Mouse (Mus musculus) intestine, embryonic 15.5 days (tissue): ENCODE data around the gene Lrsam1. TPM values are rescaled to one million over a fixed set of nuclear protein-coding genes. Genes with fewer than 3 reads are reported as not detected.

ENCODE experiments used
- ATAC-seq: fragments of 200-750 bp; cut with Nextera tagmentation; 2 replicates; pipeline ENCODE4 v1.8.0; 2017; ENCODE audit warnings: moderate TSS enrichment, moderate library complexity
- H3K27ac ChIP-seq: fragments of 300-500 bp; sonication (generic); 2 replicates; pipeline ENCODE4 v1.5.1; 2015; ENCODE audit warnings: mild to moderate bottlenecking, inconsistent platforms
- H3K27me3 ChIP-seq: fragments of 300-500 bp; sonication (generic); replicated peaks from 2 replicates; pipeline ENCODE4 v1.6.1; 2015; ENCODE audit warnings: inconsistent platforms
- H3K36me3 ChIP-seq: fragments of 300-500 bp; sonication (generic); 2 replicates; pipeline ENCODE4 v1.6.1; 2015; ENCODE audit warnings: inconsistent platforms
- H3K4me1 ChIP-seq: fragments of 300-500 bp; sonication (generic); replicated peaks from 2 replicates; pipeline ENCODE4 v1.6.1; 2015; ENCODE audit warnings: inconsistent platforms
- H3K4me2 ChIP-seq: fragments of 300-500 bp; sonication (generic); replicated peaks from 2 replicates; pipeline ENCODE4 v1.6.1; 2015; ENCODE audit warnings: mild to moderate bottlenecking, inconsistent platforms
- H3K4me3 ChIP-seq: fragments of 300-500 bp; sonication (generic); replicated peaks from 2 replicates; pipeline ENCODE4 v1.5.1; 2015; ENCODE audit warnings: inconsistent platforms
- H3K9ac ChIP-seq: fragments of 300-500 bp; sonication (generic); 2 replicates; pipeline ENCODE4 v1.6.1; 2015; ENCODE audit warnings: inconsistent platforms
- H3K9me3 ChIP-seq: fragments of 300-500 bp; sonication (generic); 2 replicates; pipeline ENCODE4 v1.6.1; 2016; ENCODE audit warnings: inconsistent platforms
- WGBS: fragments of 180-500 bp; shearing (Covaris S2); methylation state at CpG from one replicate; pipeline ENCODE4 v1.1.7; 2015; 5-methylcytosine and 5-hydroxymethylcytosine counted together
- polyA plus RNA-seq: library from polyadenylated mRNA; unstranded; fragments of >200 nt; fragmentation: Nextera tagmentation; extraction: Ambion mirVana; gene quantifications from 2 replicates; pipeline ENCODE4 v1.2.1, GENCODE M21; 2015

Lrsam1 gene
- polyA plus RNA-seq, 1 experiment from 2014 or later = 7.2 TPM

DNA sequence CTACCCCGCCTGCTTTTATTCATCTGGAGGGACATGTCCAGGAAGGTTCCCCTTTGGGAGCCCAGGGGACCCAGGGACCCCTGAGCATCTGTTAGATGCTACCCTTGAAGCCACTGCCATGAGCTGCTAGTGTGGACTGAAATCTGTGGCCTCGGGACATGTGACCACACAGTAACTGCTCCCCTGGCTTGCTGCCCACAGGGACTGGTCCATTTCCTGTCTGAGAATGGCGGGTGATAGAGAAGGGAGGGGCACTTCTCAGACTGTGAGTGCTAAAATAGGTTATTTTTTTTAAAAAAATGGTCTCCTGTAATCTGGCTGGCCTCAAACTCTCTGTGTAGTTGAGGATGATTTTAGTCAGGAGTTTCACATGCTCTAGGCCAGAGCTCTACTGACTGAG is 79.7 kb downstream of the Lrsam1 start:
- peaks cover 71% of the 10 kb centered on the region for H3K4me1 ChIP-seq
- peak; percentile 48 for ATAC-seq
- 0 out of 2 replicates have a peak overlapping the region, but pooled peaks have one; percentile 5 for H3K4me2 ChIP-seq
- H3K9me3 ChIP-seq = no peaks in the 10 kb centered on the region
- H3K36me3 ChIP-seq = no peaks in the 10 kb centered on the region
- no peaks in the 10 kb centered on the region for H3K27me3 ChIP-seq
- H3K27ac ChIP-seq = peak overlapping the region; percentile 84
- H3K4me3 ChIP-seq = no peak overlapping the region
- 21% methylated on average over 3 of the region's 3 CpGs for WGBS
- H3K9ac ChIP-seq = peak overlapping the region; percentile 24; the same call in 1 of the 2 replicates

DNA sequence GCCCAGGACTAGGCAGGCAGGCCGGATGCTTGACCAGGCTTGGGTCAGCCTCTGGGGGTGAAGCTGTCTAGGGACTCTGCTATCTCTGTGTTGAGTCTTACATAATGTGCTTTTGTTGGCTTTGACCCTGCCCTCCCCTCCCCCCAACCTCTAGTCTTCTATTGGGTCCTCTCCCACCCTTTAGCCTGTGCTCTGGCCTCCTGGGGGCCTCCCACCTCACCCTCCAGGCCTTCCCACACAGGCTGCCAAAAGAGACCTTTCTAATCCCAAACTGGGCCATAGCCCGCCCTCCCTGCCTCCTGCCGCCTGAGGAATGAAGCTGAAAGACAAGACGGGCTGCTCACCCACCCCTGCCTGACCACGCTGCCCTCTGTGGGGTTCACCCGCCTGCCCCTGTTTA is 80.4 kb downstream of the Lrsam1 start:
- H3K27me3 ChIP-seq = no peaks in the 10 kb centered on the region
- 44% methylated on average over 6 of the region's 6 CpGs for WGBS
- H3K36me3 ChIP-seq = no peaks in the 10 kb centered on the region
- H3K9me3 ChIP-seq = no peaks in the 10 kb centered on the region
- peak overlapping the region; percentile 84 for H3K27ac ChIP-seq
- no peak overlapping the region for H3K4me3 ChIP-seq
- ATAC-seq = no peak
- peaks cover 71% of the 10 kb centered on the region for H3K4me1 ChIP-seq
- H3K9ac ChIP-seq = peak overlapping the region; percentile 24; the same call in 1 of the 2 replicates
- peak overlapping the region; percentile 24; the same call in 1 of the 2 replicates for H3K4me2 ChIP-seq

- no peaks in the 10 kb centered on the region for H3K36me3 ChIP-seq
- no peaks in the 10 kb centered on the region for H3K27me3 ChIP-seq
- WGBS = 79% methylated on average over 5 of the region's 5 CpGs
- no peak overlapping the region for H3K27ac ChIP-seq
- no peak overlapping the region for H3K9ac ChIP-seq
- H3K9me3 ChIP-seq = no peaks in the 10 kb centered on the region
- ATAC-seq = no peak
- H3K4me1 ChIP-seq = peaks cover 72% of the 10 kb centered on the region
- 0 out of 2 replicates have a peak overlapping the region, but pooled peaks have one; percentile 90 for H3K4me2 ChIP-seq
- H3K4me3 ChIP-seq = no peak overlapping the region
These were observed 81.8 kb downstream of the Lrsam1 start for GRCm38 (mm10) chr2:32879593-32879992.

GRCm38 (mm10) chr2:32878396-32878795 is 83.0 kb downstream of the Lrsam1 start:
- Histone ChIP-seq H3K4me3 (peak overlapping the region; percentile 74; the same call in 1 of the 2 replicates), H3K4me1 (peaks cover 77% of the 10 kb centered on the region), H3K27ac (no peak overlapping the region), H3K36me3 (no peaks in the 10 kb centered on the region), H3K27me3 (no peaks in the 10 kb centered on the region), H3K4me2 (peak overlapping the region; percentile 90), H3K9ac (peak overlapping the region; percentile 78; the same call in 1 of the 2 replicates), H3K9me3 (no peaks in the 10 kb centered on the region)
- no peak for ATAC-seq
- WGBS = 58% methylated on average over 3 of the region's 3 CpGs

GRCm38 (mm10) chr2:32877761-32878393 is 83.5 kb downstream of the Lrsam1 start:
- Histone ChIP-seq H3K27ac (0 out of 2 replicates have a peak overlapping the region, but pooled peaks have one; percentile 83), H3K9me3 (no peaks in the 10 kb centered on the region), H3K4me2 (peak overlapping the region; percentile 90), H3K27me3 (no peaks in the 10 kb centered on the region), H3K4me1 (peaks cover 73% of the 10 kb centered on the region), H3K9ac (peak overlapping the region; percentile 78), H3K4me3 (peak overlapping the region; percentile 74), H3K36me3 (no peaks in the 10 kb centered on the region)
- WGBS = 49% methylated on average over 6 of the region's 6 CpGs
- ATAC-seq = no peak

GRCm38 (mm10) chr2:32877303-32877702 is 84.1 kb downstream of the Lrsam1 start:
- peak overlapping the region; percentile 74 for H3K4me3 ChIP-seq
- H3K36me3 ChIP-seq = no peaks in the 10 kb centered on the region
- peak overlapping the region; percentile 90 for H3K4me2 ChIP-seq
- H3K9ac ChIP-seq = peak overlapping the region; percentile 78
- H3K4me1 ChIP-seq = peaks cover 69% of the 10 kb centered on the region
- WGBS = 23% methylated on average over 5 of the region's 5 CpGs
- ATAC-seq = no peak
- peak overlapping the region; percentile 83 for H3K27ac ChIP-seq
- H3K27me3 ChIP-seq = no peaks in the 10 kb centered on the region
- no peaks in the 10 kb centered on the region for H3K9me3 ChIP-seq

DNA sequence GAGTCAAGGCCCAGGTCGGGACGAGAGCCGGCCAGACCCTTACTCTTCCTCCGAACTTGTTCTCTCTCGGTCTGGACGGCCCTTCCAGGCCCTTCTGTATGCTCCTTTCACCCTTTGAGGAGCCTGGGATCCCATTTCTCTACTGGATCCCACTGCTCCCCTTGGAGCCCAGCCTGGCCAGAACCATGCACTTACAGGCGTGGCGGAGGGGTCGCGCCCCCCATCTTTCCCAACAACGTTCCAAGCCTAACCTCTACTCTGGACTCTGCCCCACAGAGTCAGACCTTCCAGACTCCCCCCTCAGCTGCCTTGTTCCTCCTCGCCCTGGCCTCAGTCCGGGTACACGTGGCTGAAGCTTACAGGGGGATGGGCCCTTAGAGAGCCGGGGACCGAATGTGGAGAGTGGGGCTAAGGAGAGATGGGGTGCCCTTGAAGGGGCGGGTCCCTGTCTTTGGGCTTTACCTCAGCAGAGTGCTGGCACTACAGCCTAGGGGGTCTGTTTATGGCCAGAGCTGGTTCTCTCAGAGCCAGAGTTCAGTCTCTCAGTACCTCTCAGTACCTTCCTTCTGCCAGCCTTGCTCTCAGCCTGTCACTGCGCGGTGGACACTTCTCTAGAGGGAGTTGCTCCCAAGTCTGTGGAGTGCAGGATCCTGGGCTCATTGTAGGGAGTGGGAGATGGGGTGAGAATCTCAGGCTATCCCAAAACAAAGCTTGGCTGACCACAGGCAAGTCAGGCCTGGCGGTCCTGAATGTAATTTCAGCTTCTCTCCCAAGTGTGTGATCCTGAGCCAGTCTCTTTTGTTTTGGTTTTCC is 84.7 kb downstream of the Lrsam1 start:
- peak; percentile 47 for ATAC-seq
- H3K36me3 ChIP-seq = no peaks in the 10 kb centered on the region
- 2% methylated on average over 20 of the region's 20 CpGs for WGBS

GRCm38 (mm10) chr2:32875675-32876489 is 85.5 kb downstream of the Lrsam1 start, which contains the start of gene Fam129b:
Gene Fam129b (plus strand): TSS chr2:32876114.
- H3K4me1 ChIP-seq = peaks cover 56% of the 10 kb centered on the region
- H3K4me3 ChIP-seq = peak within 1 kb of the TSS; percentile 74
- peak; percentile 91 for ATAC-seq
- H3K9me3 ChIP-seq = no peaks in the 10 kb centered on the region
- WGBS = under 1% methylated on average over 68 of the region's 68 CpGs
- peak within 1 kb of the TSS; percentile 90 for H3K4me2 ChIP-seq
- H3K9ac ChIP-seq = peak within 1 kb of the TSS; percentile 78
- H3K27ac ChIP-seq = peak within 1 kb of the TSS; percentile 83
- H3K27me3 ChIP-seq = no peaks in the 10 kb centered on the region
- no peaks in the 10 kb centered on the region for H3K36me3 ChIP-seq

More for the DNA sequence above, 84.7 kb downstream of the Lrsam1 start:
- peak overlapping the region; percentile 74 for H3K4me3 ChIP-seq
- H3K27me3 ChIP-seq = no peaks in the 10 kb centered on the region
- no peaks in the 10 kb centered on the region for H3K9me3 ChIP-seq
- H3K4me1 ChIP-seq = peaks cover 63% of the 10 kb centered on the region
- H3K4me2 ChIP-seq = peak overlapping the region; percentile 90
- peak overlapping the region; percentile 78 for H3K9ac ChIP-seq
- peak overlapping the region; percentile 83 for H3K27ac ChIP-seq

Other genes starting within 250 kb of the Lrsam1 start
- 95.7 and 99.6 TPM in 2 replicates for gene Cdk9, start 248.5 kb downstream of the Lrsam1 start, polyA plus RNA-seq
- 27.8 and 28.6 TPM in 2 replicates for gene Sh2d3c, start 240.6 kb downstream of the Lrsam1 start, polyA plus RNA-seq
- gene 6330409D20Rik, start 220.6 kb downstream of the Lrsam1 start, polyA plus RNA-seq = 0.13 and 0.34 TPM in 2 replicates
- gene Tor2a, start 204.4 kb downstream of the Lrsam1 start, polyA plus RNA-seq = 61.4 and 64.2 TPM in 2 replicates
- 0.18 and 0.29 TPM in 2 replicates for gene Ttc16, start 186.0 kb downstream of the Lrsam1 start, polyA plus RNA-seq
- 5.5 and 6.4 TPM in 2 replicates for gene Ptrh1, start 185.8 kb downstream of the Lrsam1 start, polyA plus RNA-seq
- 0.26 and 0.61 TPM in 2 replicates for gene Cfap157, start 177.2 kb downstream of the Lrsam1 start, polyA plus RNA-seq
- gene Stxbp1, start 114.4 kb downstream of the Lrsam1 start, polyA plus RNA-seq = 21.2 and 22.1 TPM in 2 replicates
- 40.4 and 42.2 TPM in 2 replicates for gene Fam129b, start 85.5 kb downstream of the Lrsam1 start, polyA plus RNA-seq
- gene Rpl12, start 55 bp downstream of the Lrsam1 start, polyA plus RNA-seq = 185 and 190 TPM in 2 replicates
- gene Slc2a8, start 20.5 kb upstream of the Lrsam1 start, polyA plus RNA-seq = 16.8 and 19.3 TPM in 2 replicates
- 10.3 and 11.7 TPM in 2 replicates for gene Garnl3, start 170.0 kb upstream of the Lrsam1 start, polyA plus RNA-seq